Mouse (Mus musculus) hematopoietic stem cell, adult 5-6 weeks (primary cell): ENCODE measurements around the gene Amigo3. TPM values are rescaled to one million over a fixed set of nuclear protein-coding genes. Genes with fewer than 3 reads are reported as not detected.

Experiments
- total RNA-seq: library from RNA; stranded (forward); fragments of 172-1452, 232-1000 nt; gene quantifications from 2 replicates; pipeline ENCODE4 v1.2.3, GENCODE M21; 2017

Amigo3 gene
- total RNA-seq, 1 experiment from 2014 or later: 1.9 TPM

Other genes with a start within 250 kb of the Amigo3 start
- 165 and 170 TPM in 2 replicates for gene Rbm6, start 179.9 kb upstream of the Amigo3 start, total RNA-seq
- gene Mon1a, start 165.0 kb upstream of the Amigo3 start, total RNA-seq: 11.5 and 12.3 TPM in 2 replicates
- gene Mst1r, start 146.3 kb upstream of the Amigo3 start, total RNA-seq: 0.25 TPM in 1 of 2 replicates, not detected in the other
- gene Actl11, start 124.7 kb upstream of the Amigo3 start, total RNA-seq: not detected in 2 replicates
- 0.25 and 0.38 TPM in 2 replicates for gene Camkv, start 117.5 kb upstream of the Amigo3 start, total RNA-seq
- gene Traip, start 103.0 kb upstream of the Amigo3 start, total RNA-seq: 19.3 and 40.1 TPM in 2 replicates
- gene Uba7, start 77.7 kb upstream of the Amigo3 start, total RNA-seq: 103 and 121 TPM in 2 replicates
- 2.2 and 2.3 TPM in 2 replicates for gene Gm20661, start 70.1 kb upstream of the Amigo3 start, total RNA-seq
- 49.9 and 50.4 TPM in 2 replicates for gene Inka1, start 67.3 kb upstream of the Amigo3 start, total RNA-seq
- gene Cdhr4, start 60.7 kb upstream of the Amigo3 start, total RNA-seq: 3.3 and 3.9 TPM in 2 replicates
- gene Gm20662, start 56.8 kb upstream of the Amigo3 start, total RNA-seq: 1.6 TPM in 1 of 2 replicates, not detected in the other
- 45.7 and 127 TPM in 2 replicates for gene Ip6k1, start 50.7 kb upstream of the Amigo3 start, total RNA-seq
- 10.8 and 16.2 TPM in 2 replicates for gene Gmppb, start 3.9 kb upstream of the Amigo3 start, total RNA-seq
- not detected in 2 replicates for gene Mst1, start 27.3 kb downstream of the Amigo3 start, total RNA-seq
- gene Rnf123, start 30.2 kb downstream of the Amigo3 start, total RNA-seq: 35.1 and 40.5 TPM in 2 replicates
- 90.6 and 109 TPM in 2 replicates for gene Apeh, start 41.4 kb downstream of the Amigo3 start, total RNA-seq
- 2.7 and 3.6 TPM in 2 replicates for gene Bsn, start 137.2 kb downstream of the Amigo3 start, total RNA-seq
- 9.8 and 14.1 TPM in 2 replicates for gene Dag1, start 210.8 kb downstream of the Amigo3 start, total RNA-seq
- 7.0 and 12.5 TPM in 2 replicates for gene Nicn1, start 237.3 kb downstream of the Amigo3 start, total RNA-seq
- gene Amt, start 243.7 kb downstream of the Amigo3 start, total RNA-seq: 1.4 and 1.6 TPM in 2 replicates